In the genomic region with DNA sequence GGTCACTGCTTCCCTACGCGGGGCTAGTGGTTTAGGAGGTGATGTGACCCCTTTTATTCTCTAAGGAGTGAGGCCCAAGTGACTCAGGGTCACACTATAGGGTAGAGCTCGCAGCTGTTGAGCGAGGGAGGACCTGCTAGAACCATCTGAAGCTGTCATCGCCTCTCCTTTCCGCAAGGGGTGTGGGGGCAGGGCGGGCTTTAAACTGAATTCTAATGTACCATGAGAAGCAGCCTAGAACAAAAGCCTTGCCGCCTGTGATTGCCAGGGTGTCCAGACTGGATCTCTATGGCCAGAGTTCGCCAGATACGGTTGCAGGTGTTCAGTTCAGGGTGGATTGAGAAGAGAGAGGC, we compare ENCODE assay signal across 8 mouse cellular contexts. TPM values are rescaled to one million over a fixed set of nuclear protein-coding genes. Genes with fewer than 3 reads are reported as not detected.
DNase-seq lines count a peak whose midpoint lies in the region; ATAC-seq and TF ChIP-seq lines count a peak whose summit lies in the region.

No protein-coding gene starts in this region.

- peak; percentile 62 to 85 for DNase-seq in left cerebral cortex, postnatal 14 days (ENCODE audit: low spot score in 2 of 2)
- DNase-seq in left cerebral cortex, adult 9 months (ENCODE audit: low spot score in 2 of 2), result no peak
- peak; percentile 96 for DNase-seq in brain, embryonic 14.5 days (ENCODE audit: low read depth)
- DNase-seq in kidney, postnatal 4 days, result peak; percentile 68 to 79
- no peak for DNase-seq in adipocyte (ENCODE audit: low spot score)

- peak overlapping the region; percentile 73 for H3K4me3 ChIP-seq in heart, embryonic 11.5 days (ENCODE audit: low read depth, low read length)
- H3K4me3 ChIP-seq in midbrain, embryonic 12.5 days, result peak overlapping the region; percentile 89
- peak overlapping the region; percentile 72 for H3K4me3 ChIP-seq in stomach, embryonic 16.5 days (replicated peaks; ENCODE audit: low read length)

- H3K9ac ChIP-seq in heart, embryonic 11.5 days (ENCODE audit: low read depth, low read length), result peak overlapping the region; percentile 77
- peak overlapping the region; percentile 97 for H3K9ac ChIP-seq in midbrain, embryonic 12.5 days (replicated peaks)
- H3K9ac ChIP-seq in stomach, embryonic 16.5 days (ENCODE audit: low read length), result peak overlapping the region; percentile 72

- peak; percentile 55 for TF ChIP-seq CTCF in brain, embryonic 14.5 days (IDR thresholded peaks at IDR 0.05; ENCODE audit: borderline replicate concordance, extremely low read depth, insufficient read depth, insufficient read length)

- peaks cover 20% of the 10 kb centered on the region for H3K4me1 ChIP-seq in heart, embryonic 11.5 days (ENCODE audit: control insufficient read depth, insufficient read depth, low read length)
- H3K4me1 ChIP-seq in midbrain, embryonic 12.5 days, result peaks cover 38% of the 10 kb centered on the region
- H3K4me1 ChIP-seq in stomach, embryonic 16.5 days (ENCODE audit: control insufficient read depth, insufficient read depth, low read length), result peaks cover 27% of the 10 kb centered on the region

- intact Hi-C loops in left cerebral cortex, postnatal 14 days (cut with DNase I), result loop anchor here (5.0 kb wide), 1 partner anchor 34 kb away; no protein-coding TSS in a partner anchor

- no peaks in the 10 kb centered on the region; the same call in 1 of the 2 replicates for H3K27me3 ChIP-seq in heart, embryonic 11.5 days (ENCODE audit: control insufficient read depth, insufficient read depth, low read length)
- no peaks in the 10 kb centered on the region for H3K27me3 ChIP-seq in midbrain, embryonic 12.5 days
- no peaks in the 10 kb centered on the region; the same call in 1 of the 2 replicates for H3K27me3 ChIP-seq in stomach, embryonic 16.5 days (ENCODE audit: control insufficient read depth, insufficient read depth, low read length)

- WGBS in heart, embryonic 11.5 days (ENCODE audit: insufficient replicate concordance), result under 1% methylated on average over 10 of the region's 10 CpGs
- WGBS in midbrain, embryonic 12.5 days, result 2% methylated on average over 10 of the region's 10 CpGs
- 10% methylated on average over 10 of the region's 10 CpGs for WGBS in stomach, embryonic 16.5 days

- peak overlapping the region; percentile 87 for H3K4me2 ChIP-seq in heart, embryonic 11.5 days
- peak overlapping the region; percentile 86 for H3K4me2 ChIP-seq in midbrain, embryonic 12.5 days (replicated peaks)
- peak overlapping the region; percentile 91 for H3K4me2 ChIP-seq in stomach, embryonic 16.5 days (ENCODE audit: low read depth, low read length)

- peak overlapping the region; percentile 82 for H3K27ac ChIP-seq in heart, embryonic 11.5 days (ENCODE audit: low read depth, low read length)
- peak overlapping the region; percentile 100 for H3K27ac ChIP-seq in midbrain, embryonic 12.5 days (replicated peaks)
- H3K27ac ChIP-seq in stomach, embryonic 16.5 days (ENCODE audit: low read length), result peak overlapping the region; percentile 64

- H3K36me3 ChIP-seq in heart, embryonic 11.5 days (ENCODE audit: control insufficient read depth, insufficient read depth, low read length), result no peaks in the 10 kb centered on the region
- H3K36me3 ChIP-seq in midbrain, embryonic 12.5 days, result peaks cover 14% of the 10 kb centered on the region
- H3K36me3 ChIP-seq in stomach, embryonic 16.5 days (ENCODE audit: control insufficient read depth, insufficient read depth, low read length), result no peaks in the 10 kb centered on the region

- H3K9me3 ChIP-seq in heart, embryonic 11.5 days (replicated peaks; ENCODE audit: control insufficient read depth, low read length), result no peaks in the 10 kb centered on the region
- no peaks in the 10 kb centered on the region for H3K9me3 ChIP-seq in midbrain, embryonic 12.5 days
- H3K9me3 ChIP-seq in stomach, embryonic 16.5 days (replicated peaks; ENCODE audit: control insufficient read depth, low read length), result no peaks in the 10 kb centered on the region

- TF ChIP-seq POLR2A in brain, embryonic 14.5 days (IDR thresholded peaks at IDR 0.05; ENCODE audit: borderline replicate concordance, extremely low read depth, insufficient read depth, insufficient read length, poor library complexity, severe bottlenecking), result peak; percentile 22; the same call in 1 of the 2 replicates

- no peak for ATAC-seq in heart, embryonic 11.5 days (replicated peaks; ENCODE audit: insufficient number of reproducible peaks, low FRiP score, low TSS enrichment)
- ATAC-seq in midbrain, embryonic 12.5 days (ENCODE audit: low FRiP score, low read depth), result peak; percentile 47
- ATAC-seq in stomach, embryonic 16.5 days (ENCODE audit: insufficient read depth, low FRiP score), result no peak

RNA-seq across cellular contexts. Expression of a gene that starts 1.4 kb away (rescaled TPM):
- total RNA-seq in left cerebral cortex, postnatal 14 days (2021), result 100 to 1,000 TPM; 348 to 398 TPM
- polyA plus RNA-seq in brain, embryonic 14.5 days (2012; rRNA removed), result 7,416 and 8,191 TPM in 2 replicates
- 25.2 and 35.0 TPM in 2 replicates for polyA plus RNA-seq in heart, embryonic 11.5 days (2014; fragmentation: Nextera tagmentation; extraction: Ambion mirVana)
- polyA plus RNA-seq in midbrain, embryonic 12.5 days (2016; fragmentation: Nextera tagmentation; extraction: Ambion mirVana), result 380 and 432 TPM in 2 replicates
- 41.7 and 45.5 TPM in 2 replicates for polyA plus RNA-seq in stomach, embryonic 16.5 days (2015; fragmentation: Nextera tagmentation; extraction: Ambion mirVana)

RNA-seq across cellular contexts. Expression of a gene that starts 31.1 kb away (rescaled TPM):
- total RNA-seq in left cerebral cortex, postnatal 14 days (2021), result 10 to 100 TPM; 23.6 to 29.0 TPM
- 113 and 208 TPM in 2 replicates for polyA plus RNA-seq in brain, embryonic 14.5 days (2012; rRNA removed)
- polyA plus RNA-seq in heart, embryonic 11.5 days (2014; fragmentation: Nextera tagmentation; extraction: Ambion mirVana), result 59.0 and 66.1 TPM in 2 replicates
- polyA plus RNA-seq in midbrain, embryonic 12.5 days (2016; fragmentation: Nextera tagmentation; extraction: Ambion mirVana), result 109 and 118 TPM in 2 replicates
- polyA plus RNA-seq in stomach, embryonic 16.5 days (2015; fragmentation: Nextera tagmentation; extraction: Ambion mirVana), result 58.8 and 62.9 TPM in 2 replicates

RNA-seq across cellular contexts. Expression of a gene that starts 53.9 kb away (rescaled TPM):
- total RNA-seq in left cerebral cortex, postnatal 14 days (2021), result 1,000 to 10,000 TPM; 1,973 to 2,002 TPM
- 3,454 and 3,966 TPM in 2 replicates for polyA plus RNA-seq in brain, embryonic 14.5 days (2012; rRNA removed)
- polyA plus RNA-seq in heart, embryonic 11.5 days (2014; fragmentation: Nextera tagmentation; extraction: Ambion mirVana), result 96.2 and 112 TPM in 2 replicates
- 609 and 668 TPM in 2 replicates for polyA plus RNA-seq in midbrain, embryonic 12.5 days (2016; fragmentation: Nextera tagmentation; extraction: Ambion mirVana)
- polyA plus RNA-seq in stomach, embryonic 16.5 days (2015; fragmentation: Nextera tagmentation; extraction: Ambion mirVana), result 221 and 243 TPM in 2 replicates

Comparison
In these comparisons a context has a peak if more than half of its experiments do, and no peak if none do; other contexts are left out.
1. DNase-seq: peak in left cerebral cortex, postnatal 14 days (2 of 2), brain, embryonic 14.5 days (single experiment) and kidney, postnatal 4 days (2 of 2); none in left cerebral cortex, adult 9 months (0 of 2) and adipocyte (single experiment).
2. RNA of a gene that starts 1.4 kb away (polyA plus RNA-seq): 7,416 to 8,191 TPM in brain, embryonic 14.5 days; 380 to 432 TPM in midbrain, embryonic 12.5 days, 41.7 to 45.5 TPM in stomach, embryonic 16.5 days and 25.2 to 35.0 TPM in heart, embryonic 11.5 days; every median in the first group is over 10 times any median in the second.
3. Peak in every context shown above with its lines, with median percentiles within 50 percentile points of each other: H3K27ac ChIP-seq, H3K4me2 ChIP-seq, H3K4me3 ChIP-seq and H3K9ac ChIP-seq.